Mouse (Mus musculus) stomach, postnatal 0 days (tissue): ENCODE results near the gene Krtap4-2. TPM values are rescaled to one million over a fixed set of nuclear protein-coding genes. Genes with fewer than 3 reads are reported as not detected.
"Not testable (repeated sequence)": the region's sequence is repeated elsewhere in the genome, so short reads cannot be mapped to it uniquely, and the experiment has no call there.

Experiments
- ATAC-seq: fragments of 200-750 bp; cut with Nextera tagmentation; 2 replicates; pipeline ENCODE4 v1.8.0; 2017; ENCODE audit not compliant: low FRiP score, low TSS enrichment
- DNase-seq: peaks from one replicate; pipeline ENCODE4 v3.0.0-alpha.2; 2016; ENCODE audit warnings: low spot score
- H3K27ac ChIP-seq: fragments of 300-500 bp; sonication (generic); replicated peaks from 2 replicates; pipeline ENCODE4 v1.5.1; 2014; ENCODE audit warnings: mild to moderate bottlenecking, control low read depth
- H3K27me3 ChIP-seq: fragments of 300-500 bp; sonication (generic); 2 replicates; pipeline ENCODE4 v1.6.1; 2014; ENCODE audit warnings: low read length; ENCODE audit not compliant: control insufficient read depth, insufficient read depth
- H3K36me3 ChIP-seq: fragments of 300-500 bp; sonication (generic); 2 replicates; pipeline ENCODE4 v1.6.1; 2014; ENCODE audit warnings: low read length, mixed read lengths; ENCODE audit not compliant: control insufficient read depth, insufficient read depth
- H3K4me1 ChIP-seq: fragments of 300-500 bp; sonication (generic); replicated peaks from 2 replicates; pipeline ENCODE4 v1.6.1; 2014; ENCODE audit warnings: antibody characterized with exemption; ENCODE audit not compliant: control insufficient read depth, insufficient read depth
- H3K4me2 ChIP-seq: fragments of 300-500 bp; sonication (generic); replicated peaks from 2 replicates; pipeline ENCODE4 v1.6.1; 2014; ENCODE audit warnings: low read depth, mild to moderate bottlenecking, control low read depth, moderate library complexity
- H3K4me3 ChIP-seq: fragments of 300-500 bp; sonication (generic); 2 replicates; pipeline ENCODE4 v1.5.1; 2014; ENCODE audit warnings: low read depth, low read length, control low read depth
- H3K9ac ChIP-seq: fragments of 300-500 bp; sonication (generic); 2 replicates; pipeline ENCODE4 v1.6.1; 2014; ENCODE audit warnings: mild to moderate bottlenecking, low read length, control low read depth, mixed read lengths
- H3K9me3 ChIP-seq: fragments of 300-500 bp; sonication (generic); 2 replicates; pipeline ENCODE4 v1.6.1; 2016; ENCODE audit warnings: low read length; ENCODE audit not compliant: control insufficient read depth
- CTCF ChIP-seq: IDR thresholded peaks from 2 replicates; pipeline ENCODE4 v1.5.1; 2016; ENCODE audit warnings: antibody characterized with exemption, low read depth, mild to moderate bottlenecking, moderate library complexity
- EP300 ChIP-seq: optimal IDR thresholded peaks from 2 replicates; pipeline ENCODE3; 2016; ENCODE audit warnings: antibody characterized with exemption
- WGBS: fragments of 180-500 bp; shearing (Covaris S2); extraction: QIAGEN DNeasy Blood & Tissue Kit; methylation state at CpG from one replicate; pipeline ENCODE4 v1.1.7; 2014; 5-methylcytosine and 5-hydroxymethylcytosine counted together
- polyA plus RNA-seq: library from polyadenylated mRNA; unstranded; fragments of >200 nt; fragmentation: Nextera tagmentation; extraction: Ambion mirVana; gene quantifications from 2 replicates; pipeline ENCODE4 v1.2.1, GENCODE M21; 2015

The Krtap4-2 gene
- polyA plus RNA-seq, result not detected in 2 replicates

DNA sequence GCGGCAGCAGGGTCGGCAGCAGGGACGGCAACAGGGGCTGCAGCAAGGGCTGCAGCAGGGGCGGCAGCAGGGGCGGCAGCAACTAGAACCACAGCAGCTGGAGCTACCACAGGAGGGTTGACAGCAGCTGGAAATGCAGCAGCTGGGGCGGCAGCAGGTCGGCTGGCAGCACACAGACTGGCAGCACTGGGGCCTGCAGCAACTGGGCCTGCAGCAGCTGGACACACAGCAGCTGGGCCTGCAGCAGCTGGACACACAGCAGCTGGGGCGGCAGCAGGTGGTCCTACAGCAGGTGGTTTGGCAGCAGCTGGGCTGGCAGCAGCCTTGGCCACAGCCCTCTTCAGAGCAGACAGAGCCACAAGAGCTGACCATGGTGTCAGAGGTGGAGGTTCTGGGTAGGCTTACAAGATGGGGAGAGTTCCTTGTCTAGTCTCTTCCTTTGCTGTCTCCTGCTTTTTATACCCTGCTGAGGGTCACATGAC is at the start of gene Krtap4-2:
Krtap4-2 (minus strand) TSS at position 432 of the 482 bp plus-strand sequence.
- ATAC-seq (no peak), DNase-seq (no peak)
- H3K36me3 ChIP-seq, result no peaks in the 10 kb centered on the region
- H3K27ac ChIP-seq, result no peak within 1 kb of the TSS
- no peak for TF ChIP-seq CTCF
- TF ChIP-seq EP300, result no peak
- 42% methylated on average over 8 of the region's 8 CpGs for WGBS
- H3K4me2 ChIP-seq, result no peak within 1 kb of the TSS
- H3K9ac ChIP-seq, result no peak within 1 kb of the TSS
- no peaks in the 10 kb centered on the region for H3K4me1 ChIP-seq
- no peaks in the 10 kb centered on the region for H3K9me3 ChIP-seq
- H3K4me3 ChIP-seq, result no peak within 1 kb of the TSS
- no peaks in the 10 kb centered on the region for H3K27me3 ChIP-seq

DNA sequence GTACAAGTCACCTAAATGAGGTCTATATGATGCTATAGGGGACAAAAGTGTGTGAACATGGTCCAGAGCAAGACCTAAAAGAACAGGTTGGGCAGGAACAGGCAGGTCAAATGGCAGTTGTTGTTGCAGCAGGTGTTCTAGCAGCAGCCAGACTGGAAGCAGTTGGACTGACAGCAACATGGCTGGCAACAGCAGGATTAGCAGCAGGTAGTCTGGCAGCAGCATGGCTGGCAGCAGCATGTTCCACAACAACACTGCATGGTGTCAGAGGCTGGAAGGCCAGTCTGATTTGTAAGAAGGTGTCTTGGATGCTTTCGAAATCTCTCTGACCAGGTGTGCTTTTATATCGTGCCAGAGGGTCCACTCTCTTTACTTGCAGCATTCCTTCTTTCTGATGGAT is 48.6 kb upstream of the Krtap4-2 start:
- Histone ChIP-seq H3K27ac (no peak overlapping the region), H3K27me3 (no peaks in the 10 kb centered on the region), H3K9ac (no peak overlapping the region), H3K4me2 (no peak overlapping the region), H3K9me3 (no peaks in the 10 kb centered on the region), H3K36me3 (no peaks in the 10 kb centered on the region), H3K4me1 (no peaks in the 10 kb centered on the region), H3K4me3 (no peak overlapping the region)
- no peak for ATAC-seq
- no peak for TF ChIP-seq EP300
- TF ChIP-seq CTCF, result no peak
- 84% methylated on average over 2 of the region's 2 CpGs for WGBS
- DNase-seq, result no peak

DNA sequence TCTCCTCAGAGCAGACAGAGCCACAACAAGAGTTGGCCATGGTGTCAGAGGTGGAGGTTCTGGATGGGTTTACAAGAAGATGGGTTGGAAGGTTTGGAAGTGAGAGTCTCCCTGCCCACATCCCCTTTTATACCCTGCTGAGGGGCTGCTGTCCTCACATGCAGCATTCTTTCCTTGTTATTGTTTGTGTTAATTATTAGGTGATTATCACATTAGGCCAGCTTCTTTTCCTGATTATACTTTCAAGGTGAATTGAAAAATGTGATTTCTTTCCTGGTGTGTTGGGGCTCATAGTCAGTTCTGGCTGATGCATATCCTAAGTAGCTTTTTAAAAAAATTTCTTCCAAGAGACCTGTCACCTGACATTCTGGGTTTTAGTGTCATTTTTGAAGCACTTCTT is 31.0 kb upstream of the Krtap4-2 start, which contains the start of gene Krtap4-6:
Krtap4-6 (minus strand) TSS at position 101 of the 400 bp plus-strand sequence.
- Histone ChIP-seq H3K27me3 (no peaks in the 10 kb centered on the region), H3K9ac (no peak within 1 kb of the TSS), H3K4me3 (no peak within 1 kb of the TSS), H3K4me2 (no peak within 1 kb of the TSS), H3K4me1 (no peaks in the 10 kb centered on the region), H3K36me3 (no peaks in the 10 kb centered on the region), H3K27ac (no peak within 1 kb of the TSS), H3K9me3 (no peaks in the 10 kb centered on the region)
- ATAC-seq (no peak), DNase-seq (no peak)
- TF ChIP-seq CTCF (no peak), EP300 (no peak)

DNA sequence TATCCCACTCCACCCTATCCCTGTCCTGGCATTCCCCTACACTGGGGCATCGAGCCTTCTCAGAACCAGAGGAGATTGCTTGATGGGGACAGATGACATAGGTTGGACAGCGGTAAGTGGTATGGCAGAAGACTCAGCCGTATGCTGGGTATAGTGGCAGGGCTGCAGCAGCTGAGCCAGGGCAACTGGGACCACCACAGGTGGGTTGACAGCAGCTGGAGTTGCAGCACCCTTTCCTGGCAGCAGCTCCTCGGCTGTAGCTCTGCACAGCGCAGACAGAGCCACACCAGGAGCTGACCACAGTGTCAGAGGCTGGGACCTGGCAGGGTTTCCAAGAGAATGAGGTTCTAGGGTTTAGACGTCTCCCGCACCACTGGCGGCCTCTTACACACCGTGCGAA is 27.9 kb upstream of the Krtap4-2 start:
- no peaks in the 10 kb centered on the region for H3K36me3 ChIP-seq
- TF ChIP-seq CTCF (no peak), EP300 (no peak)
- H3K4me3 ChIP-seq, result no peak overlapping the region
- DNase-seq (no peak), ATAC-seq (no peak)
- no peaks in the 10 kb centered on the region for H3K9me3 ChIP-seq
- no peak overlapping the region for H3K9ac ChIP-seq
- H3K27ac ChIP-seq, result no peak overlapping the region
- WGBS, result 79% methylated on average over 10 of the region's 10 CpGs
- H3K27me3 ChIP-seq, result no peaks in the 10 kb centered on the region
- no peaks in the 10 kb centered on the region for H3K4me1 ChIP-seq
- H3K4me2 ChIP-seq, result no peak overlapping the region

DNA sequence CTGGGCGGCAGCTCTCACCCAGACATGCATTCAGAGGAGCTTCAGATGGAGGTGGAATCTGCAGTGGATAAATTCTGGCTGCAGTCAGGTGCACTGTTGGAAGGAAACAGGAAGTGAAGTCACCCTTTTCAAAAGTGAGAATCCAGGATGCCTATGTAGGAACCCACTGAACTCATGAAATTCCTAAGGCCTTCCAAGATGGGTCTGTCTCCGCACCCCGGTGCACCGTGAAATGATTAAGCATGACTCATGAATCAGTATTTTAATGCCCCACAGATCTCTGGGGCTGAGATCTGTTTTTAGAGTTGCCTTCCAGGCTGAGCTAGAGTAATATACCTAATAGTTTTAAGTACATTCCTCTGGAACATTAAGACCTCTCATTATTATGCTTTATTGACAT is 24.4 kb upstream of the Krtap4-2 start:
- no peak for TF ChIP-seq EP300
- TF ChIP-seq CTCF, result no peak

DNA sequence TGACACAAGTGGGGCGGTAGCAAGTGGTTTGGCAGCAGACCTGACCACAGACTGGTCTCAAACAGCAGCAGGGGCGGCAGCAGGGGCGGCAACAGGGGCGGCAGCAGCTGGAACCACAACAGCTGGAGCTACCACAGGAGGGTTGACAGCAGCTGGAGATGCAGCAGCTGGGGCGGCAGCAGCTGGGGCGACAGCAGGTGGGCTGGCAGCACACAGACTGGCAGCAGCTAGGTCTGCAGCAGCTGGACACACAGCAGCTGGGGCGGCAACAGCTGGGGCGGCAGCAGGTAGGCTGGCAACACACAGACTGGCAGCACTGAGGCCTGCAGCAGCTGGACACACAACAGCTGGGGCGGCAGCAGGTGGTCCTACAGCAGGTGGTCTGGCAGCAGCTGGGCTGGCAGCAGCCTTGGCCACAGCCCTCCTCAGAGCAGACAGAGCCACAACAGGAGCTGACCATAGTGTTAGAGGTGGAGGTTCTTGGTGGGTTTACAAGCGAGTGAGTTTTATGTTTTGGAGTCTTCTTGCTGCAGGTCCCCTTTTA is 23.7 kb upstream of the Krtap4-2 start, which contains the start of gene Gm11563:
Gm11563 (minus strand) TSS at position 494 of the 544 bp plus-strand sequence.
- 58% methylated on average over 10 of the region's 10 CpGs for WGBS
- H3K9ac ChIP-seq, H3K27me3 ChIP-seq, H3K9me3 ChIP-seq, H3K4me3 ChIP-seq, ATAC-seq, H3K36me3 ChIP-seq, DNase-seq, H3K4me2 ChIP-seq, H3K27ac ChIP-seq, H3K4me1 ChIP-seq: not testable (repeated sequence)

More for the DNA sequence above, 24.4 kb upstream of the Krtap4-2 start:
- Histone ChIP-seq H3K9ac (no peak overlapping the region), H3K36me3 (no peaks in the 10 kb centered on the region), H3K4me1 (no peaks in the 10 kb centered on the region), H3K27ac (no peak overlapping the region), H3K4me3 (no peak overlapping the region), H3K4me2 (no peak overlapping the region), H3K9me3 (no peaks in the 10 kb centered on the region), H3K27me3 (no peaks in the 10 kb centered on the region)
- ATAC-seq (no peak), DNase-seq (no peak)
- 68% methylated on average over 4 of the region's 4 CpGs for WGBS
